Mouse (Mus musculus) CH12.LX (cell line): ENCODE results near the gene Traf5.

ENCODE experiments used
- POLR2A ChIP-seq: IDR thresholded peaks from 2 replicates; pipeline ENCODE4 v1.6.1; 2011; ENCODE audit warnings: low read depth, mild to moderate bottlenecking, improper control_type of control experiment, low read length
- TCF12 ChIP-seq: IDR thresholded peaks from 2 replicates; pipeline ENCODE4 v1.6.1; 2014; ENCODE audit warnings: low read depth, mild to moderate bottlenecking, inconsistent platforms, low read length, improper control_type of control experiment

GRCm38 (mm10) chr1:192052461-192052860 is 39.9 kb downstream of the Traf5 start:
- TF ChIP-seq TCF12 (no peak), POLR2A (no peak)
